Mouse (Mus musculus) liver, embryonic 15.5 days (tissue): Measurements from ENCODE around the gene Ltbp2. TPM values are rescaled to one million over a fixed set of nuclear protein-coding genes. Genes with fewer than 3 reads are reported as not detected.

Experiments
- ATAC-seq: fragments of 200-750 bp; cut with Nextera tagmentation; 2 replicates; pipeline ENCODE4 v1.8.0; 2017; ENCODE audit warnings: moderate number of reproducible peaks, mild to moderate bottlenecking, moderate library complexity; ENCODE audit not compliant: insufficient read depth
- H3K27ac ChIP-seq: fragments of 300-500 bp; sonication (generic); replicated peaks from 2 replicates; pipeline ENCODE4 v1.5.1; 2015; ENCODE audit warnings: mild to moderate bottlenecking, inconsistent platforms
- H3K27me3 ChIP-seq: fragments of 300-500 bp; sonication (generic); 2 replicates; pipeline ENCODE4 v1.6.1; 2015; ENCODE audit warnings: mild to moderate bottlenecking, inconsistent platforms
- H3K36me3 ChIP-seq: fragments of 300-500 bp; sonication (generic); replicated peaks from 2 replicates; pipeline ENCODE4 v1.6.1; 2015; ENCODE audit warnings: moderate library complexity, mild to moderate bottlenecking, inconsistent platforms
- H3K4me1 ChIP-seq: fragments of 300-500 bp; sonication (generic); replicated peaks from 2 replicates; pipeline ENCODE4 v1.6.1; 2015; ENCODE audit warnings: inconsistent platforms
- H3K4me2 ChIP-seq: fragments of 300-500 bp; sonication (generic); 2 replicates; pipeline ENCODE4 v1.6.1; 2015; ENCODE audit warnings: moderate library complexity, mild to moderate bottlenecking, inconsistent platforms
- H3K4me3 ChIP-seq: fragments of 300-500 bp; sonication (generic); replicated peaks from 2 replicates; pipeline ENCODE4 v1.5.1; 2015; ENCODE audit warnings: mild to moderate bottlenecking, inconsistent platforms
- H3K9ac ChIP-seq: fragments of 300-500 bp; sonication (generic); 2 replicates; pipeline ENCODE4 v1.6.1; 2015; ENCODE audit warnings: moderate library complexity, mild to moderate bottlenecking, inconsistent platforms
- H3K9me3 ChIP-seq: fragments of 300-500 bp; sonication (generic); replicated peaks from 2 replicates; pipeline ENCODE4 v1.6.1; 2016; ENCODE audit warnings: inconsistent platforms
- WGBS: fragments of 180-500 bp; shearing (Covaris S2); methylation state at CpG from one replicate; pipeline ENCODE4 v1.1.7; 2015; ENCODE audit warnings: mixed read lengths; ENCODE audit not compliant: insufficient replicate concordance; 5-methylcytosine and 5-hydroxymethylcytosine counted together
- polyA plus RNA-seq: library from polyadenylated mRNA; unstranded; fragments of >200 nt; fragmentation: Nextera tagmentation; extraction: Ambion mirVana; gene quantifications from 2 replicates; pipeline ENCODE4 v1.2.1, GENCODE M21; 2015

Gene Ltbp2
- polyA plus RNA-seq: 0.26 and 0.35 TPM in 2 replicates

- 2% methylated on average over 34 of the region's 34 CpGs for WGBS
- Histone ChIP-seq H3K4me3 (peak within 1 kb of the TSS; percentile 32), H3K27me3 (peaks cover 88% of the 10 kb centered on the region)
These were observed at the start of gene Ltbp2 for GRCm38 (mm10) chr12:84876481-84877121. Ltbp2 (minus strand) TSS chr12:84876532.

DNA sequence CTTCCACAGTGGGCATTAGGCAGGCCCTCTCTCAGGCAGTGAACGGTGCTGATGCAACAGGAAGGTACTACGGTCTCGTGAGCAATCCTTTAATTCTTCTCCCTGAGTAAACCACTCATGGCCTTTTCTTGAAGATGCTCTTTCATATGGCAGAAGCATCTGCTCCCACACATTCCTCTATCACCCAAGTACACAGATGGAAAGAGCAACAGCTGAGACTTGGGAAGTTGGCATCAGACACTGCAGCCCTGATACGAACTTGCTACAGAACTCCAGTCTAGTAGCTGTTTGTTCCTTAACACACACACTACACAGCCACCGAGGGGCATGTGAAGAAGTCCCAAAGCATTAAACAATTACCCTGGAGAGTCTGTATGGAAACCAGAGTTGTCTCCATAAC, 48.0 kb upstream of the Ltbp2 start:
- H3K4me1 ChIP-seq: no peaks in the 10 kb centered on the region
- peaks cover 96% of the 10 kb centered on the region for H3K36me3 ChIP-seq
- no peaks in the 10 kb centered on the region for H3K9me3 ChIP-seq
- no peak overlapping the region for H3K27ac ChIP-seq
- 87% methylated on average over 5 of the region's 5 CpGs for WGBS
- no peak overlapping the region for H3K4me2 ChIP-seq
- H3K4me3 ChIP-seq: no peak overlapping the region
- no peak for ATAC-seq
- H3K27me3 ChIP-seq: no peaks in the 10 kb centered on the region
- no peak overlapping the region for H3K9ac ChIP-seq

More at GRCm38 (mm10) chr12:84876481-84877121, at the start of gene Ltbp2:
- Histone ChIP-seq H3K27ac (no peak within 1 kb of the TSS), H3K4me2 (peak within 1 kb of the TSS; percentile 58), H3K9me3 (no peaks in the 10 kb centered on the region), H3K4me1 (peaks cover 18% of the 10 kb centered on the region), H3K9ac (no peak within 1 kb of the TSS), H3K36me3 (no peaks in the 10 kb centered on the region)
- ATAC-seq: peak; percentile 81

GRCm38 (mm10) chr12:84921881-84922419, 45.6 kb upstream of the Ltbp2 start:
- 80% methylated on average over 8 of the region's 8 CpGs for WGBS
- ATAC-seq: no peak
- no peak overlapping the region for H3K4me2 ChIP-seq

GRCm38 (mm10) chr12:84918809-84919208, 42.5 kb upstream of the Ltbp2 start:
- Histone ChIP-seq H3K27me3 (no peaks in the 10 kb centered on the region), H3K4me3 (no peak overlapping the region), H3K4me1 (no peaks in the 10 kb centered on the region), H3K9ac (no peak overlapping the region), H3K4me2 (no peak overlapping the region), H3K9me3 (no peaks in the 10 kb centered on the region), H3K36me3 (peaks cover 81% of the 10 kb centered on the region), H3K27ac (no peak overlapping the region)
- 78% methylated on average over 6 of the region's 6 CpGs for WGBS
- ATAC-seq: no peak

More at GRCm38 (mm10) chr12:84921881-84922419, 45.6 kb upstream of the Ltbp2 start:
- no peak overlapping the region for H3K9ac ChIP-seq
- no peak overlapping the region for H3K4me3 ChIP-seq
- H3K27ac ChIP-seq: no peak overlapping the region
- no peaks in the 10 kb centered on the region for H3K27me3 ChIP-seq
- H3K36me3 ChIP-seq: peaks cover 97% of the 10 kb centered on the region
- no peaks in the 10 kb centered on the region for H3K9me3 ChIP-seq
- H3K4me1 ChIP-seq: no peaks in the 10 kb centered on the region

DNA sequence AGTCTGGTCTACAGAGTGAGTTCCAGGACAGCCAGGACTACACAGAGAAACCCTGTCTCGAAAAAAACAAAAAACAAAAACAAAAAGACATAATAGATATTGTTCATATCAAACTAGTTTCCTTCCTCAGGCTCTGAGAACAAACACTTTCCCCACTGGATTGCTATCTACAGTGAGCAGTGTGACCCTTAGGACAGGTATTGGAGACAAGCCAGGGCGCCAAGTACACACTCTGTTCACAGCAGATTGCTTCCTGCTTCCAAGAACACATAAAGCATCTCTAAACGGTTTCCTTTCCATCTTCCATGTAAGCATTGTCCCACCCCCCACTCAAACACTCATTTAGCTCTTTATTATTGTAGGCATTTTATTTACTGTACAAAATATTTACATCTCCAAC, 41.5 kb upstream of the Ltbp2 start:
- Histone ChIP-seq H3K4me2 (no peak overlapping the region), H3K4me3 (no peak overlapping the region), H3K27ac (no peak overlapping the region), H3K9me3 (no peaks in the 10 kb centered on the region), H3K27me3 (no peaks in the 10 kb centered on the region), H3K9ac (no peak overlapping the region), H3K4me1 (no peaks in the 10 kb centered on the region), H3K36me3 (peaks cover 73% of the 10 kb centered on the region)
- ATAC-seq: no peak
- 53% methylated on average over 3 of the region's 3 CpGs for WGBS

DNA sequence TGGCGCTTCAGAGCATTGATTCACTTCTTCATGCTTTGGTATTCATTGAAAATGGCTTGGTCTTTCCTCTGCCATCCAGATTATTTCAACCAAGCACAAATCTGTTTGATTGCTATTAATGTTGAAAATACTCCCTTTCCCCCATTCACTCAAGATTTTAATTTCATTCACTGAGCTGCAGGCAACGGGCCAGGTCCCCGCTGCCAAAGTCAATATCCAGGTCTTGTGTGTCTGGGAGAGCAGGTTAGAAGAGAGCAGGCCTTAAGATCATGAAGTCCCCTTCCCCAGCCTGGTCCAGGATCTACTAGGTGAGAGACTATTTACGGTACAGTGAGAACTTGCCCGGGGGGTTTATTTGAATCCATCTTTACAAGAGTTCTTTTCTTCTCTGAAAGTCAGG, 38.6 kb upstream of the Ltbp2 start:
- H3K9ac ChIP-seq: no peak overlapping the region
- no peaks in the 10 kb centered on the region for H3K9me3 ChIP-seq
- WGBS: 80% methylated on average over 5 of the region's 5 CpGs
- H3K36me3 ChIP-seq: peaks cover 45% of the 10 kb centered on the region
- no peak overlapping the region for H3K27ac ChIP-seq
- H3K4me2 ChIP-seq: no peak overlapping the region
- no peak overlapping the region for H3K4me3 ChIP-seq
- ATAC-seq: no peak
- H3K4me1 ChIP-seq: no peaks in the 10 kb centered on the region
- no peaks in the 10 kb centered on the region for H3K27me3 ChIP-seq

GRCm38 (mm10) chr12:84912652-84913104, 36.3 kb upstream of the Ltbp2 start:
- H3K4me3 ChIP-seq: no peak overlapping the region
- no peaks in the 10 kb centered on the region for H3K4me1 ChIP-seq
- H3K36me3 ChIP-seq: peaks cover 23% of the 10 kb centered on the region
- no peak for ATAC-seq
- H3K27ac ChIP-seq: no peak overlapping the region
- no peak overlapping the region for H3K4me2 ChIP-seq
- 81% methylated on average over 4 of the region's 4 CpGs for whole genome bisulfite sequencing
- no peaks in the 10 kb centered on the region for H3K9me3 ChIP-seq
- no peaks in the 10 kb centered on the region for H3K27me3 ChIP-seq
- H3K9ac ChIP-seq: no peak overlapping the region

DNA sequence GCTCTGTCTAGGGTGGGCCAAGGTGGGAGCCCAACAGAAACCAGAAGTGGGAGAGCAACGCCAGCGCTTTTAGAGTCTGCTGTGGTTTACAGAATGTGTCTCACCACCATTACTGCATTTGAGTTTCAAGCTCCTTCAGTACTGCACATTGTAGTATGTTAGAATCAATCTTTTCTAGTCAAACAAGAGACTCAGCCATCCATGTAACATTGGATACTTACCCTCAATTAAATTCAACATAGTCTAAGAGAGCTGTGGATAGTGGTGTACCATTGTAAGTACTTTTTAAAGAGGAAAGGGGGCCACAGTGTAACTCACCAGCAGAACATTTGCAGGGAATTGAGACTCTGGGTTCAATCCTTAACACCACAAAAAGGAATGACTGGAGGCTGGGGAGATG, 35.3 kb upstream of the Ltbp2 start:
- H3K9ac ChIP-seq: no peak overlapping the region
- H3K4me1 ChIP-seq: no peaks in the 10 kb centered on the region
- H3K4me3 ChIP-seq: no peak overlapping the region
- H3K4me2 ChIP-seq: no peak overlapping the region
- 83% methylated on average over 2 of the region's 2 CpGs for WGBS
- no peak overlapping the region for H3K27ac ChIP-seq
- no peaks in the 10 kb centered on the region for H3K27me3 ChIP-seq
- peaks cover 13% of the 10 kb centered on the region; the same call in 1 of the 2 replicates for H3K36me3 ChIP-seq
- no peak for ATAC-seq
- no peaks in the 10 kb centered on the region for H3K9me3 ChIP-seq

GRCm38 (mm10) chr12:84910066-84910465, 33.7 kb upstream of the Ltbp2 start:
- H3K4me3 ChIP-seq: no peak overlapping the region
- no peak overlapping the region for H3K27ac ChIP-seq
- no peaks in the 10 kb centered on the region for H3K36me3 ChIP-seq
- no peak overlapping the region for H3K9ac ChIP-seq
- H3K4me2 ChIP-seq: no peak overlapping the region
- no peaks in the 10 kb centered on the region for H3K27me3 ChIP-seq
- WGBS: 75% methylated on average over 4 of the region's 4 CpGs
- no peak for ATAC-seq
- no peaks in the 10 kb centered on the region for H3K4me1 ChIP-seq
- no peaks in the 10 kb centered on the region for H3K9me3 ChIP-seq

- H3K9ac ChIP-seq: no peak overlapping the region
- no peak; the same call in 1 of the 2 replicates for ATAC-seq
- H3K27me3 ChIP-seq: no peaks in the 10 kb centered on the region
- H3K4me3 ChIP-seq: no peak overlapping the region
- no peak overlapping the region for H3K4me2 ChIP-seq
- no peak overlapping the region for H3K27ac ChIP-seq
- 55% methylated on average over 10 of the region's 10 CpGs for WGBS
- H3K36me3 ChIP-seq: no peaks in the 10 kb centered on the region
- no peaks in the 10 kb centered on the region for H3K9me3 ChIP-seq
- H3K4me1 ChIP-seq: no peaks in the 10 kb centered on the region
These were observed 31.5 kb upstream of the Ltbp2 start for GRCm38 (mm10) chr12:84907627-84908480.

GRCm38 (mm10) chr12:84907024-84907626, 30.8 kb upstream of the Ltbp2 start:
- Histone ChIP-seq H3K27ac (no peak overlapping the region), H3K4me2 (no peak overlapping the region), H3K4me1 (no peaks in the 10 kb centered on the region), H3K9ac (no peak overlapping the region), H3K9me3 (no peaks in the 10 kb centered on the region), H3K4me3 (no peak overlapping the region), H3K36me3 (no peaks in the 10 kb centered on the region), H3K27me3 (no peaks in the 10 kb centered on the region)
- WGBS: 67% methylated on average over 12 of the region's 12 CpGs
- no peak for ATAC-seq
